8 mouse cellular contexts compared by ENCODE assay signal in the genomic region with DNA sequence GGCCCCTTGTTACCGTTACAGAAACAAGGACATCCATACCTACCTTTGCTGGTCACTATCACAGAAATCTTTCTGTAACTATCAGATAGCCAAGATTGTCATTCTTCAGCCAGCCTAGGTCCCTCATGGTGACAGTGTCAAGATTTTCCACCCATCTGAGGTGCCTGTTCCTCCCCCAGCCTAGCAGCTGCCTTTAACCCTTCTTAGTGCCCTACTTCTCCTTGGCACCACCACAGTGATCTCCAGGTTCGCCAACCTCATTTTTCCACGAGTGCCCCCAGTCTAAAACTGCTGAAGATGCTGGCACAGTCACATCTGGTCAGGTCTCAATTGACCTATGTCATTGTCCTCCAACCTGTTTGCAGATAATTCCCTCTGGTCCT. TPM values are rescaled to one million over a fixed set of nuclear protein-coding genes. Genes with fewer than 3 reads are reported as not detected.
A peak's percentile ranks its signal among the peaks of the same experiment; 100 is the strongest.
DNase-seq lines count a peak whose midpoint lies in the region; ATAC-seq and TF ChIP-seq lines count a peak whose summit lies in the region.

No protein-coding gene starts in this region.

- H3K36me3 ChIP-seq in spleen, adult 2 months (ENCODE audit: control insufficient read depth, insufficient read depth, low read length): 0 out of 2 replicates have a peak, but pooled peaks cover 1% of the 10 kb centered on the region
- no peaks in the 10 kb centered on the region for H3K36me3 ChIP-seq in limb, embryonic 14.5 days (ENCODE audit: control insufficient read depth, insufficient read depth, low read length)
- H3K36me3 ChIP-seq in stomach, embryonic 15.5 days: no peaks in the 10 kb centered on the region

- H3K4me3 ChIP-seq in spleen, adult 2 months (ENCODE audit: extremely low read depth, insufficient read depth, insufficient read length): peak overlapping the region; percentile 97; the same call in 1 of the 2 replicates
- H3K4me3 ChIP-seq in limb, embryonic 14.5 days (replicated peaks; ENCODE audit: low read length): peak overlapping the region; percentile 56
- peak overlapping the region; percentile 54; the same call in 1 of the 2 replicates for H3K4me3 ChIP-seq in stomach, embryonic 15.5 days (replicated peaks)

- peak; percentile 54 for DNase-seq in CD4-positive, CD25-positive, alpha-beta regulatory T cell, adult 2 months (ENCODE audit: low read depth, low spot score)
- no peak for DNase-seq in spleen, adult 2 months (ENCODE audit: low read depth in 1 of 2, low spot score in 2 of 2)
- DNase-seq in spleen, adult 12 weeks (ENCODE audit: low spot score): no peak
- no peak for DNase-seq in limb, embryonic 14.5 days (ENCODE audit: low spot score)
- no peak for DNase-seq in ovary, postnatal 14 days (ENCODE audit: low spot score)
- DNase-seq in right cerebral cortex, adult 18-20 months: no peak

- H3K4me2 ChIP-seq in limb, embryonic 14.5 days (replicated peaks; ENCODE audit: low read depth, low read length, severe bottlenecking): peak overlapping the region; percentile 97
- H3K4me2 ChIP-seq in stomach, embryonic 15.5 days: peak overlapping the region; percentile 96

- TF ChIP-seq CTCF in spleen, adult 2 months (IDR thresholded peaks at IDR 0.05; ENCODE audit: extremely low read depth, insufficient read depth, insufficient read length, insufficient replicate concordance): no peak

- no peak overlapping the region for H3K9ac ChIP-seq in limb, embryonic 14.5 days (ENCODE audit: low read depth, low read length, severe bottlenecking)
- no peak overlapping the region for H3K9ac ChIP-seq in stomach, embryonic 15.5 days

- H3K9me3 ChIP-seq in limb, embryonic 14.5 days (ENCODE audit: control insufficient read depth, low read length): no peaks in the 10 kb centered on the region
- no peaks in the 10 kb centered on the region for H3K9me3 ChIP-seq in stomach, embryonic 15.5 days

- no peak for TF ChIP-seq POLR2A in spleen, adult 2 months (IDR thresholded peaks at IDR 0.05; ENCODE audit: low read depth, low read length)
- TF ChIP-seq POLR2A in limb, embryonic 14.5 days (IDR thresholded peaks at IDR 0.05; ENCODE audit: borderline replicate concordance, extremely low read depth, insufficient read depth, insufficient read length): no peak

- ATAC-seq in CD4-positive, CD25-positive, alpha-beta regulatory T cell, adult 4 months: no peak
- ATAC-seq in limb, embryonic 14.5 days (ENCODE audit: low FRiP score, low read depth): no peak
- ATAC-seq in stomach, embryonic 15.5 days (ENCODE audit: insufficient read depth, low FRiP score, low read depth): no peak

- peak overlapping the region; percentile 75 for H3K27ac ChIP-seq in spleen, adult 2 months (ENCODE audit: insufficient read depth, low read length)
- no peak overlapping the region for H3K27ac ChIP-seq in limb, embryonic 14.5 days (replicated peaks; ENCODE audit: low read depth, low read length)
- no peak overlapping the region for H3K27ac ChIP-seq in stomach, embryonic 15.5 days

- H3K4me1 ChIP-seq in spleen, adult 2 months (ENCODE audit: control insufficient read depth, insufficient read depth, insufficient read length): peaks cover 11% of the 10 kb centered on the region; the same call in 1 of the 2 replicates
- peaks cover 8% of the 10 kb centered on the region; the same call in 1 of the 2 replicates for H3K4me1 ChIP-seq in limb, embryonic 14.5 days (ENCODE audit: control insufficient read depth, insufficient read depth, low read length)
- peaks cover 9% of the 10 kb centered on the region for H3K4me1 ChIP-seq in stomach, embryonic 15.5 days

- no peaks in the 10 kb centered on the region for H3K27me3 ChIP-seq in spleen, adult 2 months (ENCODE audit: control insufficient read depth, insufficient read depth, low read length)
- peaks cover 42% of the 10 kb centered on the region for H3K27me3 ChIP-seq in limb, embryonic 14.5 days (ENCODE audit: control insufficient read depth, insufficient read depth, low read length)
- H3K27me3 ChIP-seq in stomach, embryonic 15.5 days (replicated peaks): peaks cover 33% of the 10 kb centered on the region

- 35% methylated on average over 3 of the region's 3 CpGs for WGBS in spleen, adult 2 months
- 44% methylated on average over 3 of the region's 3 CpGs for WGBS in limb, embryonic 14.5 days
- 42% methylated on average over 3 of the region's 3 CpGs for WGBS in stomach, embryonic 15.5 days

RNA-seq across cellular contexts. Expression of a gene that starts 0.8 kb away (rescaled TPM):
- polyA plus RNA-seq in CD4-positive, CD25-positive, alpha-beta regulatory T cell, adult 4 months (2017; shearing (Covaris generic)): 10 to 100 TPM; 54.2 to 69.6 TPM
- polyA plus RNA-seq in spleen, adult 2 months (2012; rRNA removed): 137 and 147 TPM in 2 replicates
- polyA plus RNA-seq in limb, embryonic 14.5 days (2012; rRNA removed): 3.7 and 3.8 TPM in 2 replicates
- 2.5 and 2.6 TPM in 2 replicates for polyA plus RNA-seq in limb, embryonic 14.5 days (2014; fragmentation: Nextera tagmentation; extraction: Ambion mirVana)
- polyA plus RNA-seq in stomach, embryonic 15.5 days (2015; fragmentation: Nextera tagmentation; extraction: Ambion mirVana): 3.8 and 4.0 TPM in 2 replicates

RNA-seq across cellular contexts. Expression of a gene that starts 37.9 kb away (rescaled TPM):
- polyA plus RNA-seq in CD4-positive, CD25-positive, alpha-beta regulatory T cell, adult 4 months (2017; shearing (Covaris generic)): 1 to 10 TPM; 2.3 to 4.5 TPM
- 2.3 and 3.0 TPM in 2 replicates for polyA plus RNA-seq in spleen, adult 2 months (2012; rRNA removed)
- polyA plus RNA-seq in limb, embryonic 14.5 days (2012; rRNA removed): 9.4 and 10.8 TPM in 2 replicates
- polyA plus RNA-seq in limb, embryonic 14.5 days (2014; fragmentation: Nextera tagmentation; extraction: Ambion mirVana): 8.6 and 11.1 TPM in 2 replicates
- 6.8 and 8.7 TPM in 2 replicates for polyA plus RNA-seq in stomach, embryonic 15.5 days (2015; fragmentation: Nextera tagmentation; extraction: Ambion mirVana)

RNA-seq across cellular contexts. Expression of a gene that starts 38.3 kb away (rescaled TPM):
- not detected for polyA plus RNA-seq in CD4-positive, CD25-positive, alpha-beta regulatory T cell, adult 4 months (2017; shearing (Covaris generic))
- not detected in 2 replicates for polyA plus RNA-seq in spleen, adult 2 months (2012; rRNA removed)
- polyA plus RNA-seq in limb, embryonic 14.5 days (2012; rRNA removed): 0.56 and 0.57 TPM in 2 replicates
- 0.88 and 1.5 TPM in 2 replicates for polyA plus RNA-seq in limb, embryonic 14.5 days (2014; fragmentation: Nextera tagmentation; extraction: Ambion mirVana)
- 1.0 and 1.4 TPM in 2 replicates for polyA plus RNA-seq in stomach, embryonic 15.5 days (2015; fragmentation: Nextera tagmentation; extraction: Ambion mirVana)

RNA-seq across cellular contexts. Expression of a gene that starts 48.1 kb away (rescaled TPM):
- polyA plus RNA-seq in CD4-positive, CD25-positive, alpha-beta regulatory T cell, adult 4 months (2017; shearing (Covaris generic)): not detected
- polyA plus RNA-seq in spleen, adult 2 months (2012; rRNA removed): not detected in 2 replicates
- polyA plus RNA-seq in limb, embryonic 14.5 days (2012; rRNA removed): not detected in 2 replicates
- polyA plus RNA-seq in limb, embryonic 14.5 days (2014; fragmentation: Nextera tagmentation; extraction: Ambion mirVana): not detected in 2 replicates
- not detected in 2 replicates for polyA plus RNA-seq in stomach, embryonic 15.5 days (2015; fragmentation: Nextera tagmentation; extraction: Ambion mirVana)

RNA-seq across cellular contexts. Expression of a gene that starts 54.1 kb away (rescaled TPM):
- 1 to 10 TPM; 2.6 to 4.3 TPM for polyA plus RNA-seq in CD4-positive, CD25-positive, alpha-beta regulatory T cell, adult 4 months (2017; shearing (Covaris generic))
- polyA plus RNA-seq in spleen, adult 2 months (2012; rRNA removed): 10.3 and 11.2 TPM in 2 replicates
- polyA plus RNA-seq in limb, embryonic 14.5 days (2012; rRNA removed): 17.7 and 21.1 TPM in 2 replicates
- 7.5 and 8.4 TPM in 2 replicates for polyA plus RNA-seq in limb, embryonic 14.5 days (2014; fragmentation: Nextera tagmentation; extraction: Ambion mirVana)
- 5.1 and 5.4 TPM in 2 replicates for polyA plus RNA-seq in stomach, embryonic 15.5 days (2015; fragmentation: Nextera tagmentation; extraction: Ambion mirVana)

Comparison
In these comparisons a context has a peak if more than half of its experiments do, and no peak if none do; other contexts are left out.
1. RNA of a gene that starts 0.8 kb away (polyA plus RNA-seq): 137 to 147 TPM in spleen, adult 2 months and 54.2 to 69.6 TPM in CD4-positive, CD25-positive, alpha-beta regulatory T cell, adult 4 months; 2.5 to 3.8 TPM in limb, embryonic 14.5 days and 3.8 to 4.0 TPM in stomach, embryonic 15.5 days; every median in the first group is over 10 times any median in the second.
2. Peak in every context shown above with its lines, with median percentiles within 50 percentile points of each other: H3K4me3 ChIP-seq.